Mouse (Mus musculus) hindbrain, embryonic 11.5 days (tissue): Measurements from ENCODE around the gene Ccdc73. TPM values are rescaled to one million over a fixed set of nuclear protein-coding genes. Genes with fewer than 3 reads are reported as not detected.
"Not testable (repeated sequence)": the region's sequence is repeated elsewhere in the genome, so short reads cannot be mapped to it uniquely, and the experiment has no call there.

Experiments
- ATAC-seq: fragments of 200-750 bp; cut with Nextera tagmentation; 2 replicates; pipeline ENCODE4 v1.8.0; 2017; ENCODE audit warnings: mild to moderate bottlenecking, moderate TSS enrichment, moderate library complexity; ENCODE audit not compliant: low FRiP score
- DNase-seq: peaks from one replicate; pipeline ENCODE4 v3.0.0-alpha.2; 2015; ENCODE audit warnings: low spot score
- H3K27ac ChIP-seq: fragments of 300-500 bp; sonication (generic); 2 replicates; pipeline ENCODE4 v1.5.1; 2014; ENCODE audit warnings: mild to moderate bottlenecking, low read depth, low read length
- H3K27me3 ChIP-seq: fragments of 300-500 bp; sonication (generic); 2 replicates; pipeline ENCODE4 v1.6.1; 2014; ENCODE audit warnings: mild to moderate bottlenecking, low read length, moderate library complexity, mixed read lengths; ENCODE audit not compliant: control insufficient read depth, insufficient read depth
- H3K36me3 ChIP-seq: fragments of 300-500 bp; sonication (generic); 2 replicates; pipeline ENCODE4 v1.6.1; 2014; ENCODE audit warnings: mild to moderate bottlenecking, low read length, moderate library complexity, mixed read lengths; ENCODE audit not compliant: control insufficient read depth, insufficient read depth
- H3K4me1 ChIP-seq: fragments of 300-500 bp; sonication (generic); replicated peaks from 2 replicates; pipeline ENCODE4 v1.6.1; 2014; ENCODE audit warnings: low read length, mixed read lengths; ENCODE audit not compliant: control insufficient read depth, insufficient read depth
- H3K4me2 ChIP-seq: fragments of 300-500 bp; sonication (generic); replicated peaks from 2 replicates; pipeline ENCODE4 v1.6.1; 2014; ENCODE audit warnings: mild to moderate bottlenecking, low read depth, low read length
- H3K4me3 ChIP-seq: fragments of 300-500 bp; sonication (generic); 2 replicates; pipeline ENCODE4 v1.5.1; 2014; ENCODE audit warnings: low read depth, low read length
- H3K9ac ChIP-seq: fragments of 300-500 bp; sonication (generic); 2 replicates; pipeline ENCODE4 v1.6.1; 2014; ENCODE audit warnings: low read depth, low read length
- H3K9me3 ChIP-seq: fragments of 300-500 bp; sonication (generic); 2 replicates; pipeline ENCODE4 v1.6.1; 2016; ENCODE audit warnings: low read length; ENCODE audit not compliant: control insufficient read depth
- WGBS: fragments of 180-500 bp; shearing (Covaris S2); extraction: QIAGEN DNeasy Blood & Tissue Kit; methylation state at CpG from one replicate; pipeline ENCODE4 v1.1.7; 2014; 5-methylcytosine and 5-hydroxymethylcytosine counted together
- polyA plus RNA-seq: library from polyadenylated mRNA; unstranded; fragments of >200 nt; fragmentation: Nextera tagmentation; extraction: Ambion mirVana; gene quantifications from 2 replicates; pipeline ENCODE4 v1.2.1, GENCODE M21; 2014

Gene Ccdc73
- polyA plus RNA-seq, 1 experiment from 2014 or later, result 5.8 TPM

DNA sequence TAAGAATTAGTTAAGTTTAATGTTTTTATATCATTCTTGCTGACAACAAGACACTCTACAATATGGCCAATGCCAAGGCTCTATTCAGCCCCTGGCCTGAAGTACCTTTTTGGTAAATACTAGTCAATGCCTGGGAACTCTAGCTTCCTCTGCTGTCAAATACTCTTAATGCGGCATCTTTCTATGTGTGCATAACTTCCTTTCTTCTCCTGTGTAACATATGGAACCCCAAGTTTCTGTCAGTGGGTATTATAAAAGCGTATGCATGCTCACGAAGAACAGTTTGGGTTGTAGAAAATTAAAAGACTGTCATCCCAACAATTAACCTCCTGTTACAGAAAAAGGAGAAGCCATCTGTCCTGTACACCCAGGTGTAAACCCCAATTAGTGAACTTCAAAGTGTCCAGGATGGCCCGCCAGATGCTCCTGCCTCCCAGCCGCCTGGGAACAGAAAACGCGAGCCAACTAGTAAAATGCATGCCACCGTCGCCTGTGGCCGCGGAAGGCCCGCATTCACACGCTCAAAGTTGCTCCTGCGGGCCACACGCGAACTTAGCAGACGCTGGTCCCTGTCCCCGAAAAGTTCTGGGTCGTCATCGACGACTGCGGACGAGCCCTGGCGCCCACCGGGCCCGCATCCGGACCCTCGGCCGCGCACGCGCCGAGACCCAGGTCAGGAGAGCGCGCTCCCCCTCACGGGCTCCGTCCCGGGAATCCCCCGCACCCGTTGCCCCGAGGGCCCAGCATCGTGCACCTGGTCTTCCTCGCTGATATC is 148.8 kb downstream of the Ccdc73 start:
- peak; percentile 89 for ATAC-seq
- peak overlapping the region; percentile 78 for H3K4me2 ChIP-seq
- H3K9ac ChIP-seq, result peak overlapping the region; percentile 89
- no peaks in the 10 kb centered on the region for H3K9me3 ChIP-seq
- H3K36me3 ChIP-seq, result no peaks in the 10 kb centered on the region; the same call in 1 of the 2 replicates
- H3K27me3 ChIP-seq, result no peaks in the 10 kb centered on the region
- H3K27ac ChIP-seq, result peak overlapping the region; percentile 62; the same call in 1 of the 2 replicates
- WGBS, result under 1% methylated on average over 43 of the region's 43 CpGs
- no peaks in the 10 kb centered on the region for H3K4me1 ChIP-seq
- no peak for DNase-seq
- H3K4me3 ChIP-seq, result peak overlapping the region; percentile 93

DNA sequence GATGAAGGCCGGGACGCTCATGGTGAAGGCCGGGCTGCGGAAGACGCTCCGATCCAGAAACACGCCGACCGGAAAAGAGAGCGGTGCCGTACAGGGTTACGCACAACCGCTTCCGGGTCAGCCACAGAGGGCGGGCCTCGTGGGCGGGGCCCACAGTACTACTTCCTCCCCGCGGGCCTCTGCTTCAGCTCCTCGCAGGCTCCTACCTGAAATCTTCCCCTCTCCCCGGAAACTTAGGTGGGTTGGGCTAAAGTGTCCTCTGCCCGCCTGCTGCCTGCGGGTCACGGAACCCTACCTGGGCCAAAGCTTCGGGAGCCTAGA is 149.3 kb downstream of the Ccdc73 start, which contains the start of gene Eif3m:
TSS of gene Eif3m (minus strand) at position 114 of the 321 bp plus-strand sequence.
- Histone ChIP-seq H3K4me1 (no peaks in the 10 kb centered on the region), H3K9ac (peak within 1 kb of the TSS; percentile 89), H3K36me3 (no peaks in the 10 kb centered on the region; the same call in 1 of the 2 replicates), H3K4me2 (peak within 1 kb of the TSS; percentile 78), H3K4me3 (peak within 1 kb of the TSS; percentile 93), H3K9me3 (no peaks in the 10 kb centered on the region), H3K27ac (peak within 1 kb of the TSS; percentile 62; the same call in 1 of the 2 replicates), H3K27me3 (no peaks in the 10 kb centered on the region)
- under 1% methylated on average over 23 of the region's 25 CpGs for WGBS
- ATAC-seq (peak; percentile 100), DNase-seq (peak; percentile 95)

DNA sequence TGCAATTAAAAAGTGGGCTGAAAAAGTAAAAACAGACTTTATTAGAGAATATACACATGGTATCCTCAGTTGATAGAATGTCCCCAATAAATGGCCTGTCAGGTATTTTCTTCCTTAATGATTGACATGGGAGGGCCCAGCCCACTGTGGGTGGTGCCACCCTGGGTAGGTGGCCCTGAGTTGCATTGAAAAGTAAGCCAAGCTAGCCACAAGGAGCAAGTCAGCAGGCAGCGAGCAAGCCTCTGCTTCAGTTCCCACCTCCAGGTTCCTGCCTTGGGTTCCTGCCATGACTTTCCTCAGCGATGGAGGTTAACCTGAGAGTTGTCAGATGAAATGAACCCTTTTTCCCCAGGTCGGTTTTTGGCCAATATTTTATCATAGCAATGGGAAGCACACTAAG is 150.2 kb downstream of the Ccdc73 start:
- Histone ChIP-seq H3K9ac (no peak overlapping the region; the same call in 1 of the 2 replicates), H3K36me3 (no peaks in the 10 kb centered on the region; the same call in 1 of the 2 replicates), H3K27me3 (no peaks in the 10 kb centered on the region), H3K9me3 (no peaks in the 10 kb centered on the region), H3K4me3 (no peak overlapping the region), H3K4me2 (no peak overlapping the region), H3K4me1 (no peaks in the 10 kb centered on the region), H3K27ac (no peak overlapping the region)
- ATAC-seq, result no peak
- no peak for DNase-seq
- 87% methylated on average over 3 of the region's 3 CpGs for WGBS

- no peaks in the 10 kb centered on the region for H3K27me3 ChIP-seq
- H3K9me3 ChIP-seq, result no peaks in the 10 kb centered on the region
- ATAC-seq (no peak), DNase-seq (no peak)
- no peaks in the 10 kb centered on the region for H3K4me1 ChIP-seq
- H3K4me2 ChIP-seq, result no peak overlapping the region
- H3K27ac ChIP-seq, result no peak overlapping the region
- WGBS, result 86% methylated on average over 1 of the region's 1 CpGs
- no peaks in the 10 kb centered on the region for H3K36me3 ChIP-seq
- no peak overlapping the region for H3K4me3 ChIP-seq
- H3K9ac ChIP-seq, result no peak overlapping the region
These were observed 151.9 kb downstream of the Ccdc73 start for GRCm38 (mm10) chr2:105019457-105019856.

DNA sequence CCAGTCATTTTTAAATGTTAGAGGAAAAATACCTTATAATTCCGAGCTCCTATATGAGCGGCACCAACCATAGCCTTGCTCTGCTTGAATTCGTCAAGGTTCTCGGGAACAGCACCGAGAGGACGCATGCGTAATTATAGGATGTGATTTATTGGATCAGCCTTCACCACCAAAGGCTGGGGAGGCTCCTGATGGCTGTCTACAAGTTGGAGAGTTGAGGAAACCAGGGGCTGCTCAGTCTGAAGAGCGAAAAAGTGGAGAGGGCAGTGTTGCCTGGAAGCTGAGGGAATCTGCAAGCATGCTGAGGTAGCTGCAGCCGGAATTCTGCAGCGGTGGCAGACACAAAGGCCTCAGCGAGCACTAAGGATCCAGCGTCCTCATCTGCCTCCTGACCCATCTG is 153.7 kb downstream of the Ccdc73 start:
- no peaks in the 10 kb centered on the region for H3K9me3 ChIP-seq
- no peak overlapping the region for H3K4me3 ChIP-seq
- H3K4me2 ChIP-seq, result no peak overlapping the region
- DNase-seq (no peak), ATAC-seq (no peak)
- no peak overlapping the region for H3K27ac ChIP-seq
- no peaks in the 10 kb centered on the region for H3K27me3 ChIP-seq
- H3K4me1 ChIP-seq, result no peaks in the 10 kb centered on the region
- no peaks in the 10 kb centered on the region for H3K36me3 ChIP-seq
- no peak overlapping the region for H3K9ac ChIP-seq
- 81% methylated on average over 12 of the region's 12 CpGs for WGBS

DNA sequence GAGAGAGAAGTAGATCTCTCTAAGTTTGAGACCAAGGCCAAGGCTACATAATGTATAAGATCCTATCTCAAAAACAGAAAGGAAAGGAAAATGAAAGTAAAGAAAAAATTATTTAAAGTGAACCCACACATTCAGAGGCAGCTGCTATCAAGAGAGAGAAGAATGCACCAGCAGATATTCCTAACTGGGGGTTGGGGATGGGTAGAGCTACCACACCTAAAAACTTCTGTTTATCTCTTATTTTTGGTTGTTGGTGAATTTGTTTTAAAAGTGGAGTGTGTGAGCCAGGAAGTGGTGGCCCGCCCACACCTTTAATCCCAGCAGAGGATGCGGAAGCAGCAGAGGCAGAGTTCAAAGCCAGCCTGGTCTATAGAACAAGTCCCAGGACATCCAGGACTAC is 154.2 kb downstream of the Ccdc73 start:
- Histone ChIP-seq H3K4me2 (no peak overlapping the region), H3K27me3 (no peaks in the 10 kb centered on the region), H3K9ac (no peak overlapping the region), H3K4me1 (no peaks in the 10 kb centered on the region), H3K9me3 (no peaks in the 10 kb centered on the region), H3K36me3 (no peaks in the 10 kb centered on the region), H3K27ac (no peak overlapping the region), H3K4me3 (no peak overlapping the region)
- ATAC-seq (no peak), DNase-seq (no peak)
- 92% methylated on average over 2 of the region's 2 CpGs for WGBS

- whole genome bisulfite sequencing, result 86% methylated on average over 6 of the region's 6 CpGs
- no peaks in the 10 kb centered on the region for H3K36me3 ChIP-seq
These were observed 155.5 kb downstream of the Ccdc73 start for GRCm38 (mm10) chr2:105023031-105023615.

DNA sequence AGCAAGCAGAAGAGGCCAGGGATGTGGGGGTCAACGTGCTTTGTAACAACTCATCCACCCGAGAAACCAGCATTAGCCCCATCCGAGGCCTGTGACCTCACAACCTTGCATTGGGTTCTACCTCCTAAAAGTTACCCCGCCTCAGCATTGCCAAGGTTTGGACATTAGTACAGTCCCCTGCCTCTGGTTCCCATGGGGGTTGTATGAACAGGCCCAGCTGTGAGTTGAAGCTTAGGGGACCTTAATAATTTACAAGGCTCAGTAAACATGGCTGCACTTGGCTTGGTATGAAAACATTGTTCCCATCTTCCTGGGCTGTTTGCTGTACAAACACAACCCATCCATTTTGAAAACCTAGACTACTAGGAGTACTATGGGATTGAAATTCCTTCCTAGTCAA is 156.2 kb downstream of the Ccdc73 start:
- Histone ChIP-seq H3K27me3 (no peaks in the 10 kb centered on the region), H3K9me3 (no peaks in the 10 kb centered on the region), H3K9ac (no peak overlapping the region), H3K36me3 (no peaks in the 10 kb centered on the region), H3K27ac (no peak overlapping the region), H3K4me1 (no peaks in the 10 kb centered on the region), H3K4me2 (no peak overlapping the region), H3K4me3 (no peak overlapping the region)
- 84% methylated on average over 4 of the region's 4 CpGs for WGBS
- DNase-seq (no peak), ATAC-seq (no peak)

More at GRCm38 (mm10) chr2:105023031-105023615, 155.5 kb downstream of the Ccdc73 start:
- ATAC-seq (no peak), DNase-seq (no peak)
- Histone ChIP-seq H3K27me3 (no peaks in the 10 kb centered on the region), H3K9me3 (no peaks in the 10 kb centered on the region), H3K4me3 (no peak overlapping the region), H3K9ac (no peak overlapping the region), H3K27ac (no peak overlapping the region), H3K4me1 (no peaks in the 10 kb centered on the region), H3K4me2 (no peak overlapping the region)

GRCm38 (mm10) chr2:105025610-105026009 is 158.0 kb downstream of the Ccdc73 start:
- 82% methylated on average over 11 of the region's 12 CpGs for WGBS
- not testable (repeated sequence) for ATAC-seq, H3K9ac ChIP-seq, H3K4me2 ChIP-seq, H3K4me1 ChIP-seq, H3K9me3 ChIP-seq, H3K27ac ChIP-seq, H3K4me3 ChIP-seq, H3K27me3 ChIP-seq, H3K36me3 ChIP-seq, DNase-seq
